Mouse (Mus musculus): ENCODE data around the gene Tec.

GRCm38 (mm10) chr5:72839655-72840054 is 28.6 kb downstream of the Tec start:
- TF ChIP-seq ZC3H11A (IDR thresholded peaks at IDR 0.05; ENCODE audit: borderline replicate concordance, low read depth, low read length) (no peak), MAFK (IDR thresholded peaks at IDR 0.05; ENCODE audit: insufficient read depth, low read depth, low read length) (no peak), HCFC1 (IDR thresholded peaks at IDR 0.05; ENCODE audit: borderline replicate concordance, insufficient read depth, low read length) (no peak), CHD2 (IDR thresholded peaks at IDR 0.05; ENCODE audit: low read depth, low read length) (no peak), ZNF384 (IDR thresholded peaks at IDR 0.05; ENCODE audit: low read depth, low read length) (no peak)

Data from ES-E14 (cell line).